Mouse (Mus musculus) neural tube, embryonic 10.5 days (tissue): ENCODE measurements around the gene Mpig6b.

Experiments used
- DNase-seq: peaks from one replicate; pipeline ENCODE4 v3.0.0-alpha.2; 2017; ENCODE audit warnings: low spot score; ENCODE audit errors: extremely low spot score

Gene Mpig6b

DNA sequence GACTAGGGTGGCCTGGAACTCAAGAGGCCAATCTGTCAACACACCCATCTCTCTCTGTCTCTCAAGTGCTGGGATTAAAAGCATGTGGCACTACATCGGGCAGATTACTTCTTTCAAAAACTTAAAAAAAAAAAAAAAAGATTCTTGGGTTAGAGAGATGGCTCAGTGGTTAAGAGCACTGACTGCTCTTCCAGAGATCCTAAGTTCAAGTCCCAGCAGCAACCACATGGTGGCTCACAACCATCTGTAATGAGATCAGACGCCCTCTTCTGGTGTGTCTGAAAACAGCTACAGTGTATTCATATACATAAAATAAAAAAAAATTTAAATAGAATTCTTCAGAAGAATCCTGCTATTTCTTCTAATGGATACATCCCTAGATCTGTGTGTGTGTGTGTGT, 22.2 kb upstream of the Mpig6b start:
- no peak for DNase-seq

- no peak for DNase-seq
Measured at GRCm38 (mm10) chr17:35085208-35085865, 19.4 kb upstream of the Mpig6b start, which contains the start of gene Ly6g6f. TSS of gene Ly6g6f (minus strand) at chr17:35085610.

DNA sequence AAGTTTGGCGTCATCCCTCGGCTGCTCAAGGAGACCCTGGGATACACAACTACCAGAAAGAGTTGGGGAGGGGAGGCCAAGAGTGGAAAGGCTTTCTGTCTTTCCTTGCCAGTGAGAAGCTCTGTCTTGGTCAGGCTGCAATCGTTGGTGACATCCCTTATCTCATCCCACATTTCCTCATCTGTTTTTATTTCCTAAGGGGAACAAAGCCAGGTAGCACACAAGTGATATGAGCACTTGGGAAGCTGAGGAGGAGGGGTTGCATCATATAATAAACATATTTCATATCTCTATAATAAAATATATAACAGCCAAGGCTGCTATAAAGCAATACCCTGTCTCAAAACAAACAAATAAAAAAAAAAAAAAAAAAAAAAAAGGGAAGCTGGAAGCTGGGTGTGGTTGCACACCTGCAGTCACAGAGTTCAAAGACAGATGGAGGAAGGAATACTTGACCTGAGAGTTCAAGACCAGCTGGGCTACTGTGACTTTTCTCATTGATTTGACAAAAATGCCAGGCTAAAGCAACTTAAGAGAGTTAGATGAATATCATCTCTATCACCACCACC, 18.0 kb upstream of the Mpig6b start:
- no peak for DNase-seq

- no peak for DNase-seq
Measured at GRCm38 (mm10) chr17:35082841-35083576, 17.0 kb upstream of the Mpig6b start.

GRCm38 (mm10) chr17:35080710-35081109, 14.7 kb upstream of the Mpig6b start:
- DNase-seq, result no peak

- no peak for DNase-seq
Measured at GRCm38 (mm10) chr17:35080248-35080647, 14.3 kb upstream of the Mpig6b start.

DNA sequence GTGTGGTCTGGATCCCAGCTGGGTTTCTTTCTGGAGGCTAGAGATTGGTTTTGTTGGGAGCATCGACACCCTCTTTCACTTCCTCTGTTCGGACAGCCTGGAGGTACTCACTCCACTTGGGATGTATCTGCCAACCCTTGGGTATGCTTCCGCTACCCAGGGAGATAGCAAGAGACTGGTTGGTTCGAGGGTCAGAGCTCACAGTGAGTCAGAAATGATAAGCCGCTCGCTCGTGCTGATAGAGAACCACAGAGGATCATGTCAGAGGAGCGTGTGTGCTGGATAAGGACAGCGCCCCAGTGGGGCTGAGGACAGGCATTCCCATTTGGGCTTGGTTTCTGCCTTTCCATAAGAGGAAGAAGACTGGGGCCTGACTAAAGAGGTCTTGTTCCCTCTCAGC, 13.8 kb upstream of the Mpig6b start:
- DNase-seq, result no peak

DNA sequence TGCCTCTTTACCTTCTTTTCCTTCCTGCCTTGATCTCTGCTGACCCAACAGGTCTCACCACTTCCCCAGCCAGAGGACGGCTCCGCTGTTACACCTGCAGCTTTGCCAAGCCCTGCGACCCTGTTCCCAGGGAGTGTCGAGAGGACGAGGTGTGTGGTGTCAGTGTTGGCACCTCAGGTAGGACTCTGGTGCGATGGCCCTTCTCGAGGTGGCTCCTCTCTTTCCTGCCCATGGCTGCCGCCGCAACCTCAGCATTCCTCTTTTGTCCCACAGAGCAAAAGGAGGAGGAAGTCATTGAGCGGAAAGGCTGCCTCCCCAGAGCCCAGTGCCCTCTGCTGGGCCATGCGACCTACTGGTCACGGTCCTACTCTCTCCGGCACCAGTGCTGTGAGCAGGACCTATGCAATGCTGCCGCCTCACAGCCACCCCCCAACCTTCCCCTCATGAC, 11.8 kb upstream of the Mpig6b start, which contains the start of gene Ly6g6d:
TSS of gene Ly6g6d (minus strand) at position 280 of the 448 bp plus-strand sequence.
- DNase-seq, result peak; percentile 37

DNA sequence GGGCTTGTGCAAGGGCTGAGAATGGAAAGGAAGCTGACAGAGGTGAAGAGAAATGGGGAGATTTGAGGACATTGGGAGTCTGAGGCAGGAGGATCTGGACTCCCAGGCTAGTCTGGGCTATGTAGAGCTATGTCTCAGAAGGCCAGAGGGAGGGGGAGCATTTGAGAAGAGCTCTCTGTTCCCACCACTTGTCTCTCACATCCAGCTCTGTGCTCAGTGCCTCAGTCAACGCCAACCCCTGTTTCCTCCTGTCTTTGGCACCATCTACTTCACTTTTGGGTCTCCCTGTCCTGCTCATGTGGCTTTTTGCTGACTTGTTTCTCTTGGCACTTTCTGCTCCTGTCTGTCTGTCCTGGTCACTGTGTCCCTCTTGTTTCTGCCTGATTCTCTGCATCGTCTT, 11.3 kb upstream of the Mpig6b start:
- no peak for DNase-seq

GRCm38 (mm10) chr17:35076507-35077176, 10.7 kb upstream of the Mpig6b start, which contains the start of gene Ly6g6e:
TSS of gene Ly6g6e (plus strand) at chr17:35076902.
- no peak for DNase-seq

DNA sequence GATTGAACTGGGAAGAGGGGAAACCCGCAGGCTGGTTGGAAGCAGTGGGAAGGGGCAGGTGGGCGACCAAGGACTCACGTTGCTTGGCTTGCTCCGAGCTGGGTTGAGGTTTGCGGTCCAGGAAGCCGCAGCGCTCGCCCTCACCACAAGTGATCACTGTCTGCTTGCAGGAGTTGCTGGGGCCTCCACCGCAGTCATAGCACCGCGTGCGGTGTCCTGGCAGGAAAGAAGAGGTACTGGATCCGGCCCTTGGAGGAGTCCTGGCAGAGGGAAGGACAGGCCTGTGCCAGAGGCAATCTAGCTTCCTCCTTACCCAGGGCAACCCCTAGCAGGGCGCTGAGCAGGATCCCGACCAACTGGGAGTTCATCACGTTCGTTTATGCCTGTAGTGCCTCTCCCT, 8.1 kb upstream of the Mpig6b start:
- DNase-seq, result no peak

GRCm38 (mm10) chr17:35071454-35071853, 5.5 kb upstream of the Mpig6b start:
- DNase-seq, result no peak

DNA sequence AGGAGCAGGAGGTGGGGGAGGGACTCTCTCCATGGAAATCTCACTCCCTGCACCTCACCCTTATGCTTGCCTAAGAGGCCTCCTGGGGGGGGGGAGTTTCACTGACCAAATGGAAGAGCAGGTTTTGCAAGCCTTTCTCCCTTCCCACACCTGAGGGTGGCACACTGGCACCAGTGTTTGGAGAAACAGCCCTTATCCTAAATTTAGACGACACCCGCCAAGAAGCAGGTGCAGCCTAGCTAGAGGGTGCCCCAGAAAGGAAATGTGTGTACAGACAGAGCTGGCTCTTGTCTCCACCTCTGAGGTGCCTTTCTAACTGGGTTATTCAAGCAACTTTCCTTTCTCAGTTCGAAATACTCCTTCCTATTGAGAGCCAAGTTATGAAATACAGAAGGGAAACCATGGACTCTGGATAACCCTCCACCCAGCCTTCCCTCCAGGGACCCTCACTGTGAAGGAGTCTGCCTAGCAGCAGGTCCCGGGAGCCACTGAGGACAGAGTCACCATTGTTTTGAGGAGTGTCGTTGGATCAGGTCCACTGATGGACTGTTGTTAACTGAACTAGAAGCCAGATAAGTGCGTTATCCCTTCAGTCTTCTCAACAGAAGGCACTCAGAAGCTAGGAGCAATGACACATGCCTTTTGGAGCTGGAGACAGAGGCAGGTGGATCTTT, 4.7 kb upstream of the Mpig6b start:
- DNase-seq, result no peak

DNA sequence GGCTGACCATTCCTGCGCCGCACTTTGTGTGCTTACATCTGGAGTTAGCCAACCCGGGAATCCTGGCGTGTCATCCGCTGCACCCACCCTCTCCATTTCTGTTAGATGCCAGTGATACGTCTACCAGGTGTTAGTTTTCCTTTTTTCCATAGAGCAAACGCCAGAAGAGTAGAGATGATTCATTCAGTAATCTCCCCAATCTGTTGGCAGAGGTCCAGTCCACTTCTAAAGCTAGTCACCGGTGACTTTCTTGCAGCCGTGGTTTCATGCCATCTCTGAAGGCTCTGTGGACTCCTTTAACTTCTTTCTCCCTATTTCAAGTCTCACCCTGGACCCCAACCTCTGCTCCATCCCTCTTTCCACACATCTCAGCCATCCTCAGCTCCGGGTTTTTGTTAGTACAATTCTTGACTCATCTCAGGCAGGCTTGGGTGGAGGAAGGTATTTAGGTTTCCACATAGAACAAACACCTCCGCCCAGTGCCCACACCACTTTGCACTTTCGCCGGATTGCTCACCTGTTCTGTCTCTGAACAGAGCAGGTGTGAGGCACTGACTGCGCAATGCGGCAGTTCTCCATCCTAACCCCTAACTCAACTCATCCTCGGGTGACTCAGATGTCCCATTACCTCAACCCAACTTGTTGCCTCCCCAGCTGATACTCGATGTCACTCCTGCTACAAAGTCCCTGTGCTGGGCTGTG, 2.4 kb upstream of the Mpig6b start:
- no peak for DNase-seq

- peak; percentile 58 for DNase-seq
Measured at GRCm38 (mm10) chr17:35064951-35065947, 735 bp downstream of the Mpig6b start, which contains the start of gene Ly6g6c. TSS of gene Ly6g6c (plus strand) at chr17:35065388.

DNA sequence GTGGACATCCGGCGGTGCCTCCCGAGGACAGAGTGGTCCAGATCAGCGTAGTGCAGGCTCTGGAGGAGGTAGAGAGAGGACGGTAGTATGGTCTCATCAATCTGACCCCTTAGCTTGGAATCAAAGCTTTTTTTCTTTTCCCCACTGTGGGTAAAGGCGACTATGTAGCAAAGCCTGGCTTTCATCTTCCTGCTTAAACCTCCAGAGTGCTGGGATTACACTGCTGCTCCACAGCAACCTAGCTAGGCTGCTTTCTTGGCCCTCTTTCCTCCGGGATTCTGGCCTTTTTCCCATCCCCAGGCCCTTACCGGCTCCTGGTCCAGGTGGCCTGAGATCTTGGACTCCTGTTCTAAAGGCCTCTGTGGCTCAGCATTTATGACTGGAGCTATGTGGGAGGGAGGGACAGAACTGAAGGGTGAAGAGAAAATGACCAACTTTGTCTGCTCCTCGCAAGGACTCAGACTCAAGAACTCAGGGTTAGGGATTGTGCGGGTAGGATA, 1.6 kb downstream of the Mpig6b start:
- no peak for DNase-seq

DNA sequence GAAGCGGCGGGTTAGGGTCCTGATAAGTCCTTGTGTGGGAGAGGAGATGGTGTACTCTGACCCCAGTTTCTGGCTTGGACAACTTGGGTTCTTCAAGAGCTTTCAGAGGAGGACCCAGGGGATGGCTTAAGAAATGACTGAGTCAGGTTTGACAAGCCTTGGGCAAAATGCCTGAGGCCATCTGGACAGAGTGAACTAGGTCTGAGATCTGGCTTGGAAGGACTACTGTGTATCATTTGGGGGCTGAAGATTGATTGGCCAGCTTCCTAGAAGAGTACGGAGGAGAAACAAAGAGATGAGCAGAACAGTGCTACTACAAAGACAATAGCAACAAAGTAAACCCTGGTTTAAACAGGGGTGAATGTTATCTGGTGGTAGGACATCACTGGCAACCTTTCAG, 2.5 kb downstream of the Mpig6b start:
- DNase-seq, result no peak

GRCm38 (mm10) chr17:35061299-35061698, 4.7 kb downstream of the Mpig6b start:
- no peak for DNase-seq

DNA sequence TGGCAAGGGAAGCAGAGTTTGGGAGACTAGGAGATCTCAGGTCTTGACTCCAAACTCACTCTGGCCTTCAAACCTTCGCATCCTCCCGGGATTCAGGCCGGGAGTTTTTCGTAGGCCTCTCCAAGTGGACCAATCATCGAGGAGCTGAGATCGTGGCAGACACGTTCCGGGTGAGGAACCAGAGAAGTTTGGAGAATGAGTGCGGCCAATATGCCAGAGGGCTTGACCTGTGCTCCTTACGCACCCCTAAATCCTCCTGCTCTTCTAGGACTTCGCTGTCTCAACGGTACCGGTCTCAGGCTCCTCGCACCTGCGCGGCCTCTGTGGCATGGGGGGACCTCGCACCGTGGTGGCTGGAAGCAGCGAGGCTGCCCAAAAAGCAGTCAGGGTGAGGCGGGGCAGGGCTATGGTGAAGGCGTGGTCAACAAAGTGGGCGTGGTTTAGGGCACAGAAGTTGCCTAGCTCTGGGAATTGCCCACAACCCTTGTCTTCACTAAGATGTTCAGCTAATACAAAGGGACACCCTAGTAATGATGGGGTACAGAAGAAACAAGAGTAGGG, 5.2 kb downstream of the Mpig6b start:
- DNase-seq, result no peak
